Mouse (Mus musculus): ENCODE measurements at regions not wholly inside any gene's neighbourhood (a gene's known extent, or its start where the extent isn't known, plus 50 kb on each side); places are given as distances from the start of the nearest gene placed in this dataset.

DNA sequence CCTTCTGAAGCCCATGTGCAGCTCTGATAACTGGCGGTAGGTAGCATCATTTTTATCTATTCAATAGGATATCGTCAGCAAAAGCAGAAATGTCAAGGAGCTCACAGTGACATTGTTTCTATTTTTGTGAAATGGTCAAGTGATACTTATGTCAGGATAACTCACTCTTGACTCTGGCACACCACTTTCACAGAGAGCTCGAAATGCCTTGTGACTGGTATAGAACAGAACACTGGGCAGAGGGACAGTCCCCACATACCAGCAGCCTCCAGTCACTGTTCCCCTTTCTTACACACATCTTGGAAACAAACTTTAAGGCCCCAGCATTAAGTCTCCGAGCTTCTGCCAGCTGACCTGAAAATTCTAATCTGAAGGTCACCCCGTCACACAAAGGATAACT is 115.1 kb upstream of the Id4 start:
- H3K9ac ChIP-seq (replicated peaks; ENCODE audit: low read length) = no peak overlapping the region
- H3K4me2 ChIP-seq (ENCODE audit: low read depth, low read length) = no peak overlapping the region
- H3K4me3 ChIP-seq (ENCODE audit: low read depth, low read length) = no peak overlapping the region
- no peak for ATAC-seq (replicated peaks; ENCODE audit: insufficient number of reproducible peaks, low FRiP score, low TSS enrichment, low read depth)
- no peaks in the 10 kb centered on the region for H3K4me1 ChIP-seq (ENCODE audit: control insufficient read depth, insufficient read depth, low read length)
- no peaks in the 10 kb centered on the region for H3K9me3 ChIP-seq (replicated peaks; ENCODE audit: control insufficient read depth, low read length)
- DNase-seq (ENCODE audit: low spot score) = no peak
- H3K36me3 ChIP-seq (replicated peaks; ENCODE audit: control insufficient read depth, insufficient read depth, low read depth, low read length) = no peaks in the 10 kb centered on the region
- H3K27ac ChIP-seq (replicated peaks; ENCODE audit: low read depth, low read length) = no peak overlapping the region
- no peaks in the 10 kb centered on the region for H3K27me3 ChIP-seq (ENCODE audit: control insufficient read depth, insufficient read depth, low read length)
- 86% methylated on average over 5 of the region's 5 CpGs for WGBS

DNA sequence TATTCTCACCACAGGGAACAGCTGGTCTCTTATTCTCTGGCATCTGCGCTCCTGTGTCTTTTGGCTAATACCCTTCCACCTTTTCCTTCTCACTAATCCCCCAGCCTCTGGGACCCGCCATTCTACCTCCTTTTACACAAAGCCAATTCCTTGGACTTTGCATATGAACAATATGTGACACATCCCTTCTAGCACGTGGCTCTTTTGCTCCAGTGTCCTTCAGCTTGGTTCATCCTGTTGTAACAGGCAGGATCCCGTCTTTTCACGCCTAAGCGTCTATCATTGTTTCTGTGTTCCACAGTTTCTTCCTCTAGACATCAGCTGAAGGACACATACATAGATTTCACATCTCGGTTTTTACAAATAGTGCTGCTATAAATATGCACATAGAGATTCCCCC is 114.0 kb upstream of the Id4 start:
- Histone ChIP-seq H3K36me3 (replicated peaks; ENCODE audit: control insufficient read depth, insufficient read depth, low read depth, low read length) (no peaks in the 10 kb centered on the region), H3K9ac (replicated peaks; ENCODE audit: low read length) (no peak overlapping the region), H3K4me3 (ENCODE audit: low read depth, low read length) (no peak overlapping the region), H3K9me3 (replicated peaks; ENCODE audit: control insufficient read depth, low read length) (no peaks in the 10 kb centered on the region), H3K4me1 (ENCODE audit: control insufficient read depth, insufficient read depth, low read length) (no peaks in the 10 kb centered on the region), H3K4me2 (ENCODE audit: low read depth, low read length) (no peak overlapping the region), H3K27me3 (ENCODE audit: control insufficient read depth, insufficient read depth, low read length) (no peaks in the 10 kb centered on the region), H3K27ac (replicated peaks; ENCODE audit: low read depth, low read length) (no peak overlapping the region)
- 81% methylated on average over 7 of the region's 7 CpGs for WGBS
- ATAC-seq (replicated peaks; ENCODE audit: insufficient number of reproducible peaks, low FRiP score, low TSS enrichment, low read depth) (no peak), DNase-seq (ENCODE audit: low spot score) (no peak)

DNA sequence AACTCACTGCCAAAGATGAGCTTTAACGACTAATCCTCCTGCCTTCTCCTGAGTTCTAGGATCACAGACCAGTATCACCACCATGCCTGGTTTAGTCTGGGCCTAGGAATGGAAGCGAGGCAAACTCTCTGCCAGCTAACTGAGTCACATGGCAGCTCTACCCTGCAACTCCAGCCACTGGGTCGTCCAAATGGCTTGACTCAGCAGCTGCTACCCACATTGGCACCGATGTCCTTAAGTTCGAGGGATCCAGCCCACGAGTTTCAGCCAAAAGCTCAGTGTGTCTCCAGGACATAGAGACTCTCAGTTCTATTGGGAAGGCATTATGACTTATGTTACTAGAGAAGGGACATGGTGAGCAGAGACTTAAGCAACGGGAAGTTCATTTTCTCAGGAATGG is 107.8 kb upstream of the Id4 start:
- no peak overlapping the region for H3K27ac ChIP-seq (replicated peaks; ENCODE audit: low read depth, low read length)

DNA sequence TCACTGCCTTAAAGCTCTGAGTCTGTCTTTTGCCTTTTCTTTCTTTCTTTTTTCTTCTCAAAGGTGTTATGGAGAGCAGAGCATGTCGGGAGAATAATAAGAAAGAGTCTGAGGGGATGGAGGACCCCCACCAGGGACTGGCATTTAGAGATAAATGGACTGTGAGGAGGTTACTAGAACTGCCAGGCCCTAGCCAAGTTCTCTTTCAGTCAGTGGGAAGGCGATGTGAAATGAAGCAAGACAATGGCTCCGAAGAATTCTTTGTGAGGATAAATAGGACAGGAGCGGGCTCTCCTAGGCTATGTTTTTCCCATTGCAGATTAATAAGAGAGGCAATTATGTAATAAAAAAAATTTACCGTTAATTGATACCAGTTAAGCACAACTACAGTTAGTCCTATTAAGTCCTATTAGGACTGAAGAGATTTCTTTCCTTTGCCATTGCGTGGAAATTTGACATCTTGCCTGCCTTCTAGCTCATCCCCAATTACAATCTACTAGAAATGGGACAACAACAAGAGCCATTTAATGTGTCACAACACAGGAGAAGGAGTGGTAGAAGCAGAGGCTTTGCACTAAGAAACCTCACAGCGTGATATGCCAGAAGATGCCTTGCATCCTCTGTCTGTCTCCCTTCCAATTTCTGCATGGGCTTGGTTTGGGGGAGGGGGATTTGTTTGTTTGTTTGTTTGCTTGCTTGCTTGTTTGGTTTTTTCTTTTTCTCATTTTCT is 107.2 kb upstream of the Id4 start:
- ATAC-seq (replicated peaks; ENCODE audit: insufficient number of reproducible peaks, low FRiP score, low TSS enrichment, low read depth) = no peak
- DNase-seq (ENCODE audit: low spot score) = no peak

More for the DNA sequence above, 107.8 kb upstream of the Id4 start:
- Histone ChIP-seq H3K9ac (replicated peaks; ENCODE audit: low read length) (no peak overlapping the region), H3K9me3 (replicated peaks; ENCODE audit: control insufficient read depth, low read length) (no peaks in the 10 kb centered on the region), H3K36me3 (replicated peaks; ENCODE audit: control insufficient read depth, insufficient read depth, low read depth, low read length) (no peaks in the 10 kb centered on the region), H3K4me3 (ENCODE audit: low read depth, low read length) (no peak overlapping the region), H3K4me1 (ENCODE audit: control insufficient read depth, insufficient read depth, low read length) (no peaks in the 10 kb centered on the region), H3K4me2 (ENCODE audit: low read depth, low read length) (no peak overlapping the region), H3K27me3 (ENCODE audit: control insufficient read depth, insufficient read depth, low read length) (no peaks in the 10 kb centered on the region)
- 67% methylated on average over 7 of the region's 7 CpGs for WGBS
- no peak for DNase-seq (ENCODE audit: low spot score)
- ATAC-seq (replicated peaks; ENCODE audit: insufficient number of reproducible peaks, low FRiP score, low TSS enrichment, low read depth) = no peak

DNA sequence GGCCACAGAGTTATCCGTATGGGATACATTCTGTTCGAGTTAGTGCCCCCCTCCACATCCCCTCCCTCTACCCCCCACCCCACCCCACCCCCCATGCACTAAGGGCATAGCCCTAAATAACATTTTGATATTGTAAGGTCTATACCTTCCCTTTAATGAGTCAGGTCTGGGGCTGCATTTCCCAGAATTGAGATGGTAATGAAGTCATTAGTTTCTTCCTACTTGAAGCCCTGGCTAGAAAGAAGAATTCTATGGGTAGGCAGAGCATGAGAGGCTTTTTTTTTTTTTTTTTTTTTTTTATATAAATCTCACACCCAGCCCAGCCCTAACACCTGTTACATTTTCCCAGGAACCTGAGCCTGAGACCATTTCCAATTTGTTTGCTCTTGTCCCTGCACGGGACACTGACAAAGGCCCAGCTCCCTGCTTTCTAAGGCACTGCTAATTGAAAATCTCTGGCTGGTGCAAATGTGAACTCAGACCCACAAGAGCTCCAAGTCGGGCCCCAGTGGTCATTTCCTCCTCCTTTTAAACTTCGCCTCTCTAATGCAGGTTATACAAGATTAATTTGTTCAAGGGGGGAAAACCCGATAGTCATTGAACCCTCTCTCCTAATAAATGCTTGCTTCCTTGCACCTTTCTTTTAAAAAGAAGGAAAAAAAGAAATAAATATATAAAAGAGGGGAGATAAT is 106.5 kb upstream of the Id4 start:
- Histone ChIP-seq H3K4me2 (ENCODE audit: low read depth, low read length) (no peak overlapping the region), H3K4me3 (ENCODE audit: low read depth, low read length) (no peak overlapping the region), H3K27ac (replicated peaks; ENCODE audit: low read depth, low read length) (no peak overlapping the region), H3K4me1 (ENCODE audit: control insufficient read depth, insufficient read depth, low read length) (no peaks in the 10 kb centered on the region), H3K9ac (replicated peaks; ENCODE audit: low read length) (no peak overlapping the region), H3K27me3 (ENCODE audit: control insufficient read depth, insufficient read depth, low read length) (no peaks in the 10 kb centered on the region), H3K9me3 (replicated peaks; ENCODE audit: control insufficient read depth, low read length) (no peaks in the 10 kb centered on the region), H3K36me3 (replicated peaks; ENCODE audit: control insufficient read depth, insufficient read depth, low read depth, low read length) (no peaks in the 10 kb centered on the region)
- ATAC-seq (replicated peaks; ENCODE audit: insufficient number of reproducible peaks, low FRiP score, low TSS enrichment, low read depth) = no peak
- no peak for DNase-seq (ENCODE audit: low spot score)
- WGBS = 30% methylated on average over 6 of the region's 6 CpGs

More for the DNA sequence above, 107.2 kb upstream of the Id4 start:
- WGBS = 53% methylated on average over 7 of the region's 7 CpGs
- no peaks in the 10 kb centered on the region for H3K9me3 ChIP-seq (replicated peaks; ENCODE audit: control insufficient read depth, low read length)
- H3K4me3 ChIP-seq (ENCODE audit: low read depth, low read length) = no peak overlapping the region
- no peaks in the 10 kb centered on the region for H3K36me3 ChIP-seq (replicated peaks; ENCODE audit: control insufficient read depth, insufficient read depth, low read depth, low read length)
- no peak overlapping the region for H3K9ac ChIP-seq (replicated peaks; ENCODE audit: low read length)
- no peak overlapping the region for H3K4me2 ChIP-seq (ENCODE audit: low read depth, low read length)
- no peak overlapping the region for H3K27ac ChIP-seq (replicated peaks; ENCODE audit: low read depth, low read length)
- no peaks in the 10 kb centered on the region for H3K4me1 ChIP-seq (ENCODE audit: control insufficient read depth, insufficient read depth, low read length)
- no peaks in the 10 kb centered on the region for H3K27me3 ChIP-seq (ENCODE audit: control insufficient read depth, insufficient read depth, low read length)

DNA sequence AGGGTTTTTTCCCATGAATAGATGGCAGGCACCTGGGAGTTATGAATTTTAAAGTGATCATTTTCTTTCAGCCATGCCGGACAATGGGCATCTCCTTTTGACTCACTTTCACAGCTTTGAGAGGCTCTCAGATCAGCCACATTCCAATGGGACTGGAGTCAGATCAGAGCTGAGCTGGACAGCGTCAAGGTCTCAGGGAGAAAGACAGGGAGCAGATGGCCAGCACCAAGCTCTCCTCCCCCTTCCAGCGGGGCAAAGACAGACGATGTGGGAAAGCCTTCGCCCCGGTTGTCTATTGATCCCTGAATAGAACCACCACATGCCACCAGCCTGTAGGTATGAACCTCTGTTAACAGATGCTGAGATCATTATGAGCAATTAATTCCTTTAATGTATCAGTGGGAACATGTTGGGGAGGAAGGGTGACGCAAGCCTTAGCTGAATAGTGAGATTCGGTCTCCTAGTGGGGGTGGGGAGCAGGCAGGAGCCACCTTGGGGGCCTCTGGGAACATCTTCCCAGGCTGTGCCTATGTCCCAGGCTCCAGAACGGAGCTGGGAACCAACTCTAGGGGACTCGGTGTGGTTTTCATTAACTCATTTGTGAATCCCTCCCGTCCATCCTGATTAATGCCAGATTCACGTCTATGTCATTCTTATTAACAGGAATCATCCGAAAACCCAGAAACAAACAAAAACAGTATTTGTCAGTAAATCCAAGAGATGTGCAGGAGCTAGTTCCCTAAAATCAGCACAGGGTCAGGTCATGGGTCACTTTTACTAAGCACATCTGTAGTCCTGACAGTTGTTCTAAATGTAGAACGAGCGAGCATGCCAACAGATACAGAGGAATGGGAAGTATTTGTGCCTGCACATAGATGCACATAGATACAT is 101.8 kb upstream of the Id4 start:
- H3K36me3 ChIP-seq (replicated peaks; ENCODE audit: control insufficient read depth, insufficient read depth, low read depth, low read length) = no peaks in the 10 kb centered on the region
- DNase-seq (ENCODE audit: low spot score) (peak; percentile 63), ATAC-seq (replicated peaks; ENCODE audit: insufficient number of reproducible peaks, low FRiP score, low TSS enrichment, low read depth) (peak; percentile 79)
- no peaks in the 10 kb centered on the region for H3K4me1 ChIP-seq (ENCODE audit: control insufficient read depth, insufficient read depth, low read length)
- H3K27me3 ChIP-seq (ENCODE audit: control insufficient read depth, insufficient read depth, low read length) = no peaks in the 10 kb centered on the region
- WGBS = 14% methylated on average over 15 of the region's 15 CpGs
- no peak overlapping the region for H3K4me3 ChIP-seq (ENCODE audit: low read depth, low read length)
- no peak overlapping the region for H3K9ac ChIP-seq (replicated peaks; ENCODE audit: low read length)
- H3K27ac ChIP-seq (replicated peaks; ENCODE audit: low read depth, low read length) = no peak overlapping the region
- peak overlapping the region; percentile 6; the same call in 1 of the 2 replicates for H3K4me2 ChIP-seq (ENCODE audit: low read depth, low read length)
- H3K9me3 ChIP-seq (replicated peaks; ENCODE audit: control insufficient read depth, low read length) = no peaks in the 10 kb centered on the region

DNA sequence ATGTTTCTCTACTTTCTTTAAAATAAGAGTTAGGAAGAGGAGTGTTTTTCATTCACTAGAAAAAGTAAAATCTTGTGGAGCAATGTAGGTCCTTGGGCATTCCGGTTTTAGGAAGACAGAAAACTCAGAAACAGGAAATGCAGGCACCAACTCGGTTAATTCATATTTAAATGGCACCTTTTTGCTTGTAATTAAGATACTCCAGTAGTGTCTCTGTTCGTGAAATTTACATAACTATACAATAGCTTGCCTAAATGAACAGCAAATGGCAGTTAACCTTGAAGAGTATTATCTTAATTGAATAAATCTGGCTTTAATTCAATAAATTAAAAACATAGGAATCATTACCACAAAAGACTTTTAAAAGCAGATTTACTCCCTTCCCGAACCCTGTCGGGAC is 100.9 kb upstream of the Id4 start:
- H3K4me2 ChIP-seq (ENCODE audit: low read depth, low read length) = no peak overlapping the region
- H3K27me3 ChIP-seq (ENCODE audit: control insufficient read depth, insufficient read depth, low read length) = no peaks in the 10 kb centered on the region
- DNase-seq (ENCODE audit: low spot score) (no peak), ATAC-seq (replicated peaks; ENCODE audit: insufficient number of reproducible peaks, low FRiP score, low TSS enrichment, low read depth) (no peak)
- H3K4me1 ChIP-seq (ENCODE audit: control insufficient read depth, insufficient read depth, low read length) = no peaks in the 10 kb centered on the region
- H3K9me3 ChIP-seq (replicated peaks; ENCODE audit: control insufficient read depth, low read length) = no peaks in the 10 kb centered on the region
- H3K4me3 ChIP-seq (ENCODE audit: low read depth, low read length) = no peak overlapping the region
- no peaks in the 10 kb centered on the region for H3K36me3 ChIP-seq (replicated peaks; ENCODE audit: control insufficient read depth, insufficient read depth, low read depth, low read length)
- no peak overlapping the region for H3K27ac ChIP-seq (replicated peaks; ENCODE audit: low read depth, low read length)
- WGBS = 37% methylated on average over 5 of the region's 5 CpGs
- H3K9ac ChIP-seq (replicated peaks; ENCODE audit: low read length) = no peak overlapping the region

DNA sequence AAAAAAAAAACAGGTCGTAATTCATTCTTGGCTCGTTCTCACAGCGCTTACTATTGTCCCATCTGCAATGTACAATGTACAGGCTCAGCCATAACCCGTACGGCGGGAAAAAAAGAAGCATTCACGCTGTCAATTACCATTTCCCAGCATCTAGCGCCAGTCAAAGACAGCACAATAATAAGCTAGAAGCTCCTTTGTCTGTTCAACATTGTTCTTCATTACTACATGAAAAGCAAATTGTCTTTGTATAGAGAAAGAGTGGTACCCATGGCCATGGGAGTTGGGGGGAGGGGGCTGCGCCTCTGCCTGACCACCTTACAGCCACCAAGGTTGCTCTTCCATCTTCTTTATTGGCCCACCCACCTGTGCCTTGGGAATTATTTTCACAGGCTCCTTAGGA is 99.7 kb upstream of the Id4 start:
- no peak overlapping the region for H3K4me3 ChIP-seq (ENCODE audit: low read depth, low read length)
- no peaks in the 10 kb centered on the region for H3K9me3 ChIP-seq (replicated peaks; ENCODE audit: control insufficient read depth, low read length)
- no peak overlapping the region for H3K27ac ChIP-seq (replicated peaks; ENCODE audit: low read depth, low read length)
- 79% methylated on average over 9 of the region's 9 CpGs for WGBS
- ATAC-seq (replicated peaks; ENCODE audit: insufficient number of reproducible peaks, low FRiP score, low TSS enrichment, low read depth) (no peak), DNase-seq (ENCODE audit: low spot score) (no peak)
- no peaks in the 10 kb centered on the region for H3K4me1 ChIP-seq (ENCODE audit: control insufficient read depth, insufficient read depth, low read length)
- H3K4me2 ChIP-seq (ENCODE audit: low read depth, low read length) = no peak overlapping the region
- H3K36me3 ChIP-seq (replicated peaks; ENCODE audit: control insufficient read depth, insufficient read depth, low read depth, low read length) = no peaks in the 10 kb centered on the region
- no peak overlapping the region for H3K9ac ChIP-seq (replicated peaks; ENCODE audit: low read length)
- H3K27me3 ChIP-seq (ENCODE audit: control insufficient read depth, insufficient read depth, low read length) = no peaks in the 10 kb centered on the region

Data from embryonic facial prominence, embryonic 11.5 days (tissue).